Mouse (Mus musculus) heart, postnatal 0 days (tissue): ENCODE data around the gene Nrp1. TPM values are rescaled to one million over a fixed set of nuclear protein-coding genes. Genes with fewer than 3 reads are reported as not detected.

Experiments used
- ATAC-seq: fragments of 200-750 bp; cut with Nextera tagmentation; 2 replicates; pipeline ENCODE4 v1.8.0; 2017; ENCODE audit warnings: low read depth, moderate number of reproducible peaks, moderate library complexity; ENCODE audit not compliant: insufficient read depth
- DNase-seq: peaks from one replicate; pipeline ENCODE4 v3.0.0-alpha.2; 2016; ENCODE audit warnings: low spot score
- H3K27ac ChIP-seq: fragments of 300-500 bp; sonication (generic); 2 replicates; pipeline ENCODE4 v1.5.1; 2014; ENCODE audit warnings: low read depth, mild to moderate bottlenecking
- H3K27me3 ChIP-seq: fragments of 300-500 bp; sonication (generic); 2 replicates; pipeline ENCODE4 v1.6.1; 2014; ENCODE audit warnings: low read length, mixed read lengths; ENCODE audit not compliant: control insufficient read depth, insufficient read depth
- H3K36me3 ChIP-seq: fragments of 300-500 bp; sonication (generic); replicated peaks from 2 replicates; pipeline ENCODE4 v1.6.1; 2014; ENCODE audit warnings: low read length, mixed read lengths; ENCODE audit not compliant: control insufficient read depth, insufficient read depth
- H3K4me1 ChIP-seq: fragments of 300-500 bp; sonication (generic); 2 replicates; pipeline ENCODE4 v1.6.1; 2014; ENCODE audit warnings: antibody characterized with exemption; ENCODE audit not compliant: control insufficient read depth, insufficient read depth
- H3K4me2 ChIP-seq: fragments of 300-500 bp; sonication (generic); 2 replicates; pipeline ENCODE4 v1.6.1; 2014; ENCODE audit warnings: low read depth, mild to moderate bottlenecking, low read length, moderate library complexity
- H3K4me3 ChIP-seq: fragments of 300-500 bp; sonication (generic); 2 replicates; pipeline ENCODE4 v1.5.1; 2014; ENCODE audit warnings: low read depth, low read length
- H3K9ac ChIP-seq: fragments of 300-500 bp; sonication (generic); replicated peaks from 2 replicates; pipeline ENCODE4 v1.6.1; 2014; ENCODE audit warnings: low read depth, low read length, mixed read lengths
- H3K9me3 ChIP-seq: fragments of 300-500 bp; sonication (generic); replicated peaks from 2 replicates; pipeline ENCODE4 v1.6.1; 2016; ENCODE audit warnings: low read length; ENCODE audit not compliant: control insufficient read depth
- CTCF ChIP-seq: IDR thresholded peaks from 2 replicates; pipeline ENCODE4 v1.5.1; 2016; ENCODE audit warnings: antibody characterized with exemption, control low read depth, low read depth
- EP300 ChIP-seq: IDR thresholded peaks from 2 replicates; pipeline ENCODE4 v1.6.1; 2016; ENCODE audit warnings: antibody characterized with exemption, low read depth
- whole genome bisulfite sequencing: fragments of 180-500 bp; shearing (Covaris S2); extraction: QIAGEN DNeasy Blood & Tissue Kit; methylation state at CpG from one replicate; pipeline ENCODE4 v1.1.7; 2014; 5-methylcytosine and 5-hydroxymethylcytosine counted together
- polyA plus RNA-seq: library from polyadenylated mRNA; unstranded; fragments of >200 nt; fragmentation: Nextera tagmentation; extraction: Ambion mirVana; gene quantifications from 2 replicates; pipeline ENCODE4 v1.2.1, GENCODE M21; 2015
- total RNA-seq: library from RNA; depleted of rRNA; stranded (reverse); fragments of >200 nt; gene quantifications from 2 replicates; pipeline ENCODE4 v1.2.3, GENCODE M21; 2014; ENCODE audit warnings: low replicate concordance

Nrp1 gene
- total and polyA plus RNA-seq, 2 experiments from 2014 or later: 90.5 to 122 TPM

GRCm38 (mm10) chr8:128437156-128437825, 78.9 kb downstream of the Nrp1 start:
- Histone ChIP-seq H3K4me2 (no peak overlapping the region), H3K27ac (peak overlapping the region; percentile 79), H3K27me3 (no peaks in the 10 kb centered on the region), H3K9ac (no peak overlapping the region), H3K9me3 (no peaks in the 10 kb centered on the region), H3K4me1 (peaks cover 15% of the 10 kb centered on the region), H3K36me3 (peaks cover 87% of the 10 kb centered on the region), H3K4me3 (no peak overlapping the region)
- DNase-seq (peak; percentile 24), ATAC-seq (peak; percentile 72)
- 61% methylated on average over 12 of the region's 12 CpGs for WGBS
- no peak for TF ChIP-seq CTCF
- TF ChIP-seq EP300: no peak; the same call in none of the 2 replicates

- Histone ChIP-seq H3K27ac (no peak overlapping the region), H3K4me2 (no peak overlapping the region), H3K4me3 (no peak overlapping the region), H3K27me3 (no peaks in the 10 kb centered on the region), H3K36me3 (peaks cover 85% of the 10 kb centered on the region), H3K4me1 (peaks cover 15% of the 10 kb centered on the region), H3K9me3 (no peaks in the 10 kb centered on the region), H3K9ac (no peak overlapping the region)
- 90% methylated on average over 1 of the region's 1 CpGs for WGBS
- TF ChIP-seq CTCF (no peak), EP300 (no peak)
- DNase-seq (no peak), ATAC-seq (no peak)
Observed at GRCm38 (mm10) chr8:128441407-128441806, 83.0 kb downstream of the Nrp1 start.

- TF ChIP-seq EP300 (no peak), CTCF (no peak)
- H3K4me2 ChIP-seq: no peak overlapping the region
- peaks cover 76% of the 10 kb centered on the region for H3K36me3 ChIP-seq
- 0 out of 2 replicates have a peak, but pooled peaks cover 5% of the 10 kb centered on the region for H3K4me1 ChIP-seq
- H3K9ac ChIP-seq: no peak overlapping the region
- H3K9me3 ChIP-seq: no peaks in the 10 kb centered on the region
- H3K27ac ChIP-seq: no peak overlapping the region
- no peaks in the 10 kb centered on the region for H3K27me3 ChIP-seq
- no peak for ATAC-seq
- WGBS: 58% methylated on average over 4 of the region's 4 CpGs
- H3K4me3 ChIP-seq: no peak overlapping the region
- DNase-seq: no peak
Observed at GRCm38 (mm10) chr8:128445596-128445995, 87.2 kb downstream of the Nrp1 start.

- H3K4me3 ChIP-seq: no peak overlapping the region
- no peak overlapping the region for H3K4me2 ChIP-seq
- peaks cover 71% of the 10 kb centered on the region for H3K36me3 ChIP-seq
- no peaks in the 10 kb centered on the region for H3K9me3 ChIP-seq
- H3K9ac ChIP-seq: no peak overlapping the region
- H3K27ac ChIP-seq: no peak overlapping the region; the same call in 1 of the 2 replicates
- TF ChIP-seq CTCF (no peak), EP300 (no peak)
- WGBS: 83% methylated on average over 3 of the region's 3 CpGs
- no peaks in the 10 kb centered on the region for H3K27me3 ChIP-seq
- H3K4me1 ChIP-seq: 0 out of 2 replicates have a peak, but pooled peaks cover 11% of the 10 kb centered on the region
- ATAC-seq: no peak
- no peak for DNase-seq
Observed at GRCm38 (mm10) chr8:128446636-128447035, 88.2 kb downstream of the Nrp1 start.

- no peak overlapping the region for H3K4me3 ChIP-seq
- no peak for TF ChIP-seq CTCF
- TF ChIP-seq EP300: no peak
- H3K27me3 ChIP-seq: no peaks in the 10 kb centered on the region
- DNase-seq (no peak), ATAC-seq (no peak)
- no peak overlapping the region for H3K9ac ChIP-seq
- no peak overlapping the region for H3K27ac ChIP-seq
- 94% methylated on average over 3 of the region's 3 CpGs for WGBS
- 0 out of 2 replicates have a peak, but pooled peaks cover 11% of the 10 kb centered on the region for H3K4me1 ChIP-seq
- peaks cover 70% of the 10 kb centered on the region for H3K36me3 ChIP-seq
- H3K9me3 ChIP-seq: no peaks in the 10 kb centered on the region
- no peak overlapping the region for H3K4me2 ChIP-seq
Observed at GRCm38 (mm10) chr8:128447320-128447719, 88.9 kb downstream of the Nrp1 start.
